8 mouse cellular contexts compared by ENCODE assay signal in the genomic region with DNA sequence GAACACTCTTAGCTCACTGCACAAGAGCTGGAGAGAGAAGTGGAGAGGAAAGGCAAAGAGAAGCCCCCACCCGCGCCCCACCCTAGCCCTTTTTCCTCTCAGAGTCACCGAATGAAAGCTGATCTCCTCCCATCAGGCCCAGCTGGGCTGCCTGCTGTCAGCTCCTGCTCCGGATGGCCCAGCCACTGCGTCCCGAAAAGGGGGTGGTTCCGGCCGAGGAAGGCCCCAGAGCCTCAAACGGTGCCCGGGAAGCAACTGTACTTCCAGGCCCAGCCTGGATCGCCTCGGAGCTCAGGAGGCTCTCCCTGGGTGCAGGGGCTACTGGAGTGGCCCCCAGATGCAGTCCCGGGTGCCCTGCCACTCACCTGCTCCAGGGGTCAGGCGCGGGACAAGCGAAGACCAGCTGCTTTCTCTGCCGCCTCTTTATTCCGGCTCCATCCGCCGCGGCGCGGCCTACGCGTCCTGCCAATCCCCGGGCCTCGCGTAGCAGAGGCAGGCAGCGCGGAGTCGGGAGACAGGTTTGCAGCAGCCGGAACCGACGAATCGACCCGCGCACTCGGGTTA. TPM values are rescaled to one million over a fixed set of nuclear protein-coding genes. Genes with fewer than 3 reads are reported as not detected.
DNase-seq lines count a peak whose midpoint lies in the region; ATAC-seq and TF ChIP-seq lines count a peak whose summit lies in the region.

No protein-coding gene starts in this region.

- H3K4me2 ChIP-seq in kidney, embryonic 14.5 days (replicated peaks; ENCODE audit: low read depth, low read length): peak overlapping the region; percentile 85
- H3K4me2 ChIP-seq in forebrain, embryonic 14.5 days (ENCODE audit: low read length): peak overlapping the region; percentile 69
- peak overlapping the region; percentile 79 for H3K4me2 ChIP-seq in limb, embryonic 11.5 days (ENCODE audit: low read depth, severe bottlenecking)
- H3K4me2 ChIP-seq in midbrain, embryonic 11.5 days: peak overlapping the region; percentile 80

- 0% methylated on average over 38 of the region's 38 CpGs for WGBS in kidney, embryonic 14.5 days
- WGBS in forebrain, embryonic 14.5 days: under 1% methylated on average over 38 of the region's 38 CpGs
- under 1% methylated on average over 38 of the region's 38 CpGs for WGBS in limb, embryonic 11.5 days
- under 1% methylated on average over 38 of the region's 38 CpGs for WGBS in midbrain, embryonic 11.5 days

- POLR2A ChIA-PET in Patski (lab: Charles Lee): interaction anchor here (1.6 kb wide), 1 partner anchor 103 kb away, joined by 4 read pairs; no protein-coding TSS in a partner anchor

- H3K4me1 ChIP-seq in kidney, embryonic 14.5 days (ENCODE audit: control insufficient read depth, insufficient read depth, low read length): peaks cover 12% of the 10 kb centered on the region
- H3K4me1 ChIP-seq in forebrain, embryonic 14.5 days (ENCODE audit: control insufficient read depth, insufficient read depth, low read length): peaks cover 10% of the 10 kb centered on the region
- peaks cover 9% of the 10 kb centered on the region for H3K4me1 ChIP-seq in limb, embryonic 11.5 days (ENCODE audit: control insufficient read depth, insufficient read depth, low read length)
- H3K4me1 ChIP-seq in midbrain, embryonic 11.5 days (ENCODE audit: control insufficient read depth, insufficient read depth, low read length): peaks cover 12% of the 10 kb centered on the region

- H3K27me3 ChIP-seq in kidney, embryonic 14.5 days (ENCODE audit: control insufficient read depth, insufficient read depth, low read length): no peaks in the 10 kb centered on the region
- no peaks in the 10 kb centered on the region for H3K27me3 ChIP-seq in Patski
- H3K27me3 ChIP-seq in forebrain, embryonic 14.5 days (replicated peaks; ENCODE audit: control insufficient read depth, insufficient read depth, low read length): no peaks in the 10 kb centered on the region
- no peaks in the 10 kb centered on the region for H3K27me3 ChIP-seq in limb, embryonic 11.5 days (ENCODE audit: control insufficient read depth, insufficient read depth, low read length)
- no peaks in the 10 kb centered on the region for H3K27me3 ChIP-seq in midbrain, embryonic 11.5 days (ENCODE audit: control insufficient read depth, insufficient read depth, low read length)

- H3K4me3 ChIP-seq in kidney, embryonic 14.5 days (ENCODE audit: low read length): peak overlapping the region; percentile 87
- H3K4me3 ChIP-seq in forebrain, embryonic 14.5 days (ENCODE audit: low read depth, low read length): peak overlapping the region; percentile 68
- H3K4me3 ChIP-seq in limb, embryonic 11.5 days (ENCODE audit: low read depth, low read length): peak overlapping the region; percentile 86
- peak overlapping the region; percentile 56 for H3K4me3 ChIP-seq in midbrain, embryonic 11.5 days (ENCODE audit: low read depth, low read length)

- peaks cover 44% of the 10 kb centered on the region for H3K36me3 ChIP-seq in kidney, embryonic 14.5 days (ENCODE audit: control insufficient read depth, insufficient read depth, low read length)
- peaks cover 34% of the 10 kb centered on the region for H3K36me3 ChIP-seq in forebrain, embryonic 14.5 days (ENCODE audit: control insufficient read depth, insufficient read depth, low read length)
- H3K36me3 ChIP-seq in limb, embryonic 11.5 days (ENCODE audit: control insufficient read depth, insufficient read depth, low read length): peaks cover 22% of the 10 kb centered on the region
- H3K36me3 ChIP-seq in midbrain, embryonic 11.5 days (ENCODE audit: control insufficient read depth, insufficient read depth, low read length): peaks cover 27% of the 10 kb centered on the region

- in situ Hi-C loops in Patski (cut with MboI; ENCODE audit: low pct_unique_long_range_greater_than_20kb): loop anchor here (25.0 kb wide), 1 partner anchor 356 kb away; a partner anchor contains a TSS

- ATAC-seq in kidney, embryonic 14.5 days (ENCODE audit: low FRiP score, low TSS enrichment): peak; percentile 59
- peak; percentile 32 for ATAC-seq in Patski
- ATAC-seq in forebrain, embryonic 14.5 days: peak; percentile 60
- ATAC-seq in limb, embryonic 11.5 days (ENCODE audit: insufficient number of reproducible peaks, low FRiP score, low TSS enrichment, low read depth): peak; percentile 62
- ATAC-seq in midbrain, embryonic 11.5 days (ENCODE audit: low FRiP score): peak; percentile 49

- H3K9me3 ChIP-seq in kidney, embryonic 14.5 days (ENCODE audit: control insufficient read depth, low read length): no peaks in the 10 kb centered on the region
- no peaks in the 10 kb centered on the region for H3K9me3 ChIP-seq in forebrain, embryonic 14.5 days (replicated peaks; ENCODE audit: control insufficient read depth, low read length)
- no peaks in the 10 kb centered on the region for H3K9me3 ChIP-seq in limb, embryonic 11.5 days (ENCODE audit: control insufficient read depth, low read length)
- no peaks in the 10 kb centered on the region for H3K9me3 ChIP-seq in midbrain, embryonic 11.5 days (ENCODE audit: control insufficient read depth, low read length)

- H3K9ac ChIP-seq in kidney, embryonic 14.5 days (ENCODE audit: low read depth, low read length): peak overlapping the region; percentile 93
- H3K9ac ChIP-seq in forebrain, embryonic 14.5 days (ENCODE audit: low read length): peak overlapping the region; percentile 93
- H3K9ac ChIP-seq in limb, embryonic 11.5 days (ENCODE audit: low read length): peak overlapping the region; percentile 89
- peak overlapping the region; percentile 81 for H3K9ac ChIP-seq in midbrain, embryonic 11.5 days (ENCODE audit: low read length)

- CTCF ChIA-PET in Patski (lab: Charles Lee): interaction anchor here (1.0 to 1.4 kb wide), 6 partner anchors 10 to 99 kb away, joined by 3 to 5 read pairs (median 3); no protein-coding TSS in a partner anchor

- no peak for TF ChIP-seq CTCF in Patski (IDR thresholded peaks at IDR 0.05)

- no peak for DNase-seq in kidney, adult 9 months
- DNase-seq in Patski (ENCODE audit: low read depth, low spot score): no peak
- DNase-seq in forebrain, embryonic 14.5 days (ENCODE audit: low spot score): peak; percentile 62
- DNase-seq in limb, embryonic 11.5 days (ENCODE audit: low spot score): no peak
- DNase-seq in midbrain, embryonic 11.5 days (ENCODE audit: low spot score, missing footprints): no peak
- DNase-seq in retina, postnatal 1 day: no peak
- no peak for DNase-seq in right cerebral cortex, postnatal 4 days

- peak overlapping the region; percentile 99 for H3K27ac ChIP-seq in kidney, embryonic 14.5 days (ENCODE audit: low read depth, low read length)
- peak overlapping the region; percentile 94 for H3K27ac ChIP-seq in forebrain, embryonic 14.5 days (ENCODE audit: low read depth, low read length)
- peak overlapping the region; percentile 90 for H3K27ac ChIP-seq in limb, embryonic 11.5 days (replicated peaks; ENCODE audit: low read depth, low read length)
- peak overlapping the region; percentile 95 for H3K27ac ChIP-seq in midbrain, embryonic 11.5 days (ENCODE audit: low read depth, low read length)

RNA-seq across cellular contexts. Expression of a gene that starts 0.5 kb away (rescaled TPM):
- polyA plus RNA-seq in kidney, embryonic 14.5 days (2014; fragmentation: Nextera tagmentation; extraction: Ambion mirVana): 6.6 and 8.7 TPM in 2 replicates
- polyA plus RNA-seq in Patski (2021): 12.3 TPM
- 11.5 and 14.4 TPM in 2 replicates for polyA plus RNA-seq in forebrain, embryonic 14.5 days (2014; fragmentation: Nextera tagmentation; extraction: Ambion mirVana)
- 7.7 and 8.6 TPM in 2 replicates for polyA plus RNA-seq in limb, embryonic 11.5 days (2014; fragmentation: Nextera tagmentation; extraction: Ambion mirVana)
- polyA plus RNA-seq in midbrain, embryonic 11.5 days (2014; fragmentation: Nextera tagmentation; extraction: Ambion mirVana): 8.3 and 8.6 TPM in 2 replicates

RNA-seq across cellular contexts. Expression of a gene that starts 0.8 kb away (rescaled TPM):
- polyA plus RNA-seq in kidney, embryonic 14.5 days (2014; fragmentation: Nextera tagmentation; extraction: Ambion mirVana): 43.4 and 50.9 TPM in 2 replicates
- polyA plus RNA-seq in Patski (2021): 37.8 TPM
- 40.0 and 45.8 TPM in 2 replicates for polyA plus RNA-seq in forebrain, embryonic 14.5 days (2014; fragmentation: Nextera tagmentation; extraction: Ambion mirVana)
- polyA plus RNA-seq in limb, embryonic 11.5 days (2014; fragmentation: Nextera tagmentation; extraction: Ambion mirVana): 37.0 and 43.0 TPM in 2 replicates
- polyA plus RNA-seq in midbrain, embryonic 11.5 days (2014; fragmentation: Nextera tagmentation; extraction: Ambion mirVana): 33.3 and 37.6 TPM in 2 replicates

RNA-seq across cellular contexts. Expression of a gene that starts 20.8 kb away (rescaled TPM):
- 10.9 and 16.1 TPM in 2 replicates for polyA plus RNA-seq in kidney, embryonic 14.5 days (2014; fragmentation: Nextera tagmentation; extraction: Ambion mirVana)
- 8.1 TPM for polyA plus RNA-seq in Patski (2021)
- polyA plus RNA-seq in forebrain, embryonic 14.5 days (2014; fragmentation: Nextera tagmentation; extraction: Ambion mirVana): 10.3 and 12.5 TPM in 2 replicates
- polyA plus RNA-seq in limb, embryonic 11.5 days (2014; fragmentation: Nextera tagmentation; extraction: Ambion mirVana): 9.6 and 11.0 TPM in 2 replicates
- polyA plus RNA-seq in midbrain, embryonic 11.5 days (2014; fragmentation: Nextera tagmentation; extraction: Ambion mirVana): 11.7 and 13.5 TPM in 2 replicates

RNA-seq across cellular contexts. Expression of a gene that starts 20.9 kb away (rescaled TPM):
- 0.43 TPM in 1 of 2 replicates, not detected in the other for polyA plus RNA-seq in kidney, embryonic 14.5 days (2014; fragmentation: Nextera tagmentation; extraction: Ambion mirVana)
- polyA plus RNA-seq in Patski (2021): not detected
- 0.80 and 1.0 TPM in 2 replicates for polyA plus RNA-seq in forebrain, embryonic 14.5 days (2014; fragmentation: Nextera tagmentation; extraction: Ambion mirVana)
- 0.27 TPM in 1 of 2 replicates, not detected in the other for polyA plus RNA-seq in limb, embryonic 11.5 days (2014; fragmentation: Nextera tagmentation; extraction: Ambion mirVana)
- 0.29 TPM in 1 of 2 replicates, not detected in the other for polyA plus RNA-seq in midbrain, embryonic 11.5 days (2014; fragmentation: Nextera tagmentation; extraction: Ambion mirVana)

RNA-seq across cellular contexts. Expression of a gene that starts 24.9 kb away (rescaled TPM):
- polyA plus RNA-seq in kidney, embryonic 14.5 days (2014; fragmentation: Nextera tagmentation; extraction: Ambion mirVana): 0.60 and 1.2 TPM in 2 replicates
- polyA plus RNA-seq in Patski (2021): 0.15 TPM
- polyA plus RNA-seq in forebrain, embryonic 14.5 days (2014; fragmentation: Nextera tagmentation; extraction: Ambion mirVana): 0.52 and 0.58 TPM in 2 replicates
- not detected in 2 replicates for polyA plus RNA-seq in limb, embryonic 11.5 days (2014; fragmentation: Nextera tagmentation; extraction: Ambion mirVana)
- 0.04 TPM in 1 of 2 replicates, not detected in the other for polyA plus RNA-seq in midbrain, embryonic 11.5 days (2014; fragmentation: Nextera tagmentation; extraction: Ambion mirVana)
